Mouse (Mus musculus): ENCODE data around the gene Manba.

Manba gene

DNA sequence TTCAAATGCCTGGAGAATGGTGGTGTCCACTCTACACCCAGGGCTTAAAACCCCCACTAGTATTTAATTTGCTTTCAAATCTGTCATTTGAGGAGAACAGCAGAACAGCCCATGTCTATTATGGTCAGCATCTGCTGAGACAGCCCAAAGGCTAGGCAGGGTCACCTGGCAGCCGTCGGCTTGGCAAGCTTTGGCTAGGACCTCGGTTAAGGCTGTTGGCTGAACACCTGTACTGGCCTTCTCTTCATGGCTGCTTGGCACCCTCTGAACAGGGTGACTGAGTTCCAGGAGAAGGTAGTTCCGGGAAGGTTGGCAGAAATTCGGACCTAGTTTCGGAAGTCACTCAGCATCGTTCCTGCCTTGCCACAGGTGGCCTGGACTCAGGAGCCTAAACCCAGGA lies 96.8 kb downstream of the Manba start:
- DNase-seq (ENCODE audit: low spot score): no peak

GRCm38 (mm10) chr3:135585482-135585881 lies 100.1 kb downstream of the Manba start:
- no peak for DNase-seq (ENCODE audit: low spot score)

- DNase-seq (ENCODE audit: low spot score): no peak
Observed at GRCm38 (mm10) chr3:135586060-135586459, 100.6 kb downstream of the Manba start.

GRCm38 (mm10) chr3:135586471-135586880 lies 101.1 kb downstream of the Manba start:
- peak; percentile 82 for DNase-seq (ENCODE audit: low spot score)

DNA sequence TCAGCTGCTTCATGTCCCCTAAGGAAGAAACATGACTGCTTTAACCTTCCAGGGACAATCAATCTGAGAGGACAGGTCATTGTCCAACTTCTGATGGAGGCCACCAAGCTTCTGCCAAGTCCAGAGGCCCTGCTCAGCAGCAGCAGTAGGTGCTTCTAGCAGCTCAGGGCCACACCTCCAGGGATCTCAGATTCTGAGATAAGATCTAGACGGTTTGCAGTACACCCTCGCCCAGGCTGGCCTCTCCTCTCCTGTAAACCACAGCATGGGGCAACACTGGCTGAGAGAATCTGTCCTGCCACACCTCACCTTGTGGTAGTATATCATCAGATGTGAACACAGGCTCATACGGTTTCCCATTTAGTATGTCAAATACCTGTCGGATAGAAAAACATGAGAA lies 105.1 kb downstream of the Manba start:
- DNase-seq (ENCODE audit: low spot score): no peak

DNA sequence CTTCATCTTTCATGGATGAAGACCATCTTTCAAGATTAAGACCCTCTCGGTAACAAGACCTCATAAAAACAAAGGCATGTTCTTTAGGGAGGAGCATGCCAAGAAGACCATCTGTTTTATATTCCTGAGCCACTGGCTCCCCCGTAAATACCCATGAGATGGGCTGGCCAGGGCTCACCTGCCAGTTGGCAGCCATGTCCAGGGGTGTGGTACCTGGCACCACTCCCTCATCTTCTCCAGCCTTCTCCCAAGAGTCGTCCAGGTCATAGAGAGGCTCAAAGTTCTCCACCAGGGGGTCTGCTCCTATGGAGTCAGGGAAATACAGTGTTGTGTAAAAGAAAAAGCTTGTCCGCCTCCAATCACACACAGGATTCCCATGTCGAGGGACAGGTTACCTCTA lies 106.0 kb downstream of the Manba start:
- DNase-seq (ENCODE audit: low spot score): no peak

- DNase-seq (ENCODE audit: low spot score): no peak
Observed at GRCm38 (mm10) chr3:135592011-135592410, 106.6 kb downstream of the Manba start.

DNA sequence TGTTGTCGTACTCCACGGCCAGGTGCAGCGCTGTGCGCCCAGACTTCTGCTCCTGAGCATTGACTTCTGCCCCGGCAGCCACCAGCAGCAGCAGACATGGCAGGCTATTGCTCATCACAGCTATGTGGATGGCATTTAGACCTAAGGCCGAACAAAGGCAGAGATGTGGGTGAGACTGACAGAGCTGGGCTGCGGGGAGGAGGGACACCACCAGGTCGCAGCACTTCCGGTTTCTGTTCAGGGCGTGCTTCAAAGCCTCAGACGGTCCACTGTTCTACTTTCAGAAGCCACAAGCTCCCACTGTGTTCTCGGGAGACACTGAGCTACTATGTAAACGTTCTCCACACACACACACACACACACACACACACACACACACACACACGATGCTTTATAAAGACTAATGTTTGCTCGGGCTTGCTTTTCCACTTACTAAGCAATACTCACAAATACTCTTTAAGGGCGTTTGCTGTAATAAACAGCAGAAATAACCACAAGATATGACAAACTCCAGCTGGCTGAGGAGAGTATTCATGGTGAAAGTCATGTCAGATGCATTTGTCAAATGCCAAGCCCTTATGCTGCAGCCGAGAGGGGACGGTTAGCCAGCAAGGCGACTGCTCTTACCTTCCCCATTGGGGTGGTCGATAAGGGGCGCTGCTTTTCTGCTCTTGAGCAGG lies 109.0 kb downstream of the Manba start:
- DNase-seq (ENCODE audit: low spot score): no peak

- DNase-seq (ENCODE audit: low spot score): no peak
Observed at GRCm38 (mm10) chr3:135597014-135597413, 111.6 kb downstream of the Manba start.

DNA sequence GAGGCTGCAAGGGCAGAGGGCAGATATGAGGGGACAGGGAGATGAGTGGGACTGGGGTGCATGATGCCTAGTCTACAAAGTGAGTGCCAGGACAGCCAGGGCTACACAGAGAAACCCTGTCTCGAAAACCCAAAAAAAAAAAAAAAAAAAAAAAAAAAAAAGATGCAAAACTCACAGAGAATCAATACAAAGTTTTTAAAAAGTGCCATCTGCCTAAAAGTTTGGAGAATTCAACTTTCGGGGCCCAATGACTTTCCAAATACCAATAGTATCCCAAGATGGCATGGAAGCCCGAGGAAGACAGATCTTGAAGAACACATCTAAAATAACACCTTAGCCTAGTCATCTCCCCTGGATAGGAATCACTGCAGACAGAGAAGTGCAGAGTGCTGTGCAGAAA lies 112.9 kb downstream of the Manba start:
- DNase-seq (ENCODE audit: low spot score): no peak

GRCm38 (mm10) chr3:135602731-135603130 lies 117.3 kb downstream of the Manba start:
- no peak for DNase-seq (ENCODE audit: low spot score)

GRCm38 (mm10) chr3:135604626-135605417 lies 119.4 kb downstream of the Manba start:
- DNase-seq (ENCODE audit: low spot score): no peak

DNA sequence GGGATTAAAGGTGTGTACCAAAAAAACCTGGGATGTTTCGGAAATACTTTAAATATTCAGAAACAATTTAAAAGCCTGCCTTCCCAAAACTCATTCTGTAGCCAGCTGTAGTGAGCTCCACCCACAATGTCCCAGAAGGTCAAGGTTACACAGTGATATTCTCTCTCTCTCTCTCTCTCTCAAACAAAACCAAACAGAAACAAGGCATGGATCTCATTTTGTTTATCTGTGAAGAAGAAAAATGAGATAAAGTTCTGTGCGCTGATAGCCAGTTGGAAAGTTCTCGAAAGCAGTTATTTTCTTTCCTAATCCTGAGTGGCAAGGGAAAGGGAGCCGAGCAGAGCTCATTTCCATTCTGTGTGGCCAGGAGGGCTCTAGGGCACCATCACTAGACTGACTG lies 120.1 kb downstream of the Manba start:
- no peak for DNase-seq (ENCODE audit: low spot score)

DNA sequence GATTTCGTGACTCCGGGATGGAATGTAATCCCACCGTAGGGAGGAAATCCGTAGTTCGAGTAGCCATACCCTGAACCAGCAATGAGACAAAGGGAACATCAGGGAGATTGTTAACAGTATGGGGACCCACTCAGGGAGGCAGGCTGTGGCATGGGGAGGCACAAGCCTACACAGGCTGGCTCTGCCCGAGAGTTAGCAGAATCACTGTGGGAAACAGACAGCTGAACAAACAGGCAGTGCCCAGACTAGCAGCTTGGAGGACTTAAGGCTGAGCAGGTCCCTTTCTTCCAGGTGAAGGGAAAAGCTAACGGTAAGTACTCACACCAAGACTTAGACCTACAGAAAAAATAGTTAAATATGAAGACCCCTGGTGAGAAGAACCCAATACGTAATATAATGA lies 121.2 kb downstream of the Manba start:
- no peak for DNase-seq (ENCODE audit: low spot score)

GRCm38 (mm10) chr3:135607021-135607420 lies 121.6 kb downstream of the Manba start:
- no peak for DNase-seq (ENCODE audit: low spot score)

- no peak for DNase-seq (ENCODE audit: low spot score)
Observed at GRCm38 (mm10) chr3:135607660-135608473, 122.5 kb downstream of the Manba start.

DNA sequence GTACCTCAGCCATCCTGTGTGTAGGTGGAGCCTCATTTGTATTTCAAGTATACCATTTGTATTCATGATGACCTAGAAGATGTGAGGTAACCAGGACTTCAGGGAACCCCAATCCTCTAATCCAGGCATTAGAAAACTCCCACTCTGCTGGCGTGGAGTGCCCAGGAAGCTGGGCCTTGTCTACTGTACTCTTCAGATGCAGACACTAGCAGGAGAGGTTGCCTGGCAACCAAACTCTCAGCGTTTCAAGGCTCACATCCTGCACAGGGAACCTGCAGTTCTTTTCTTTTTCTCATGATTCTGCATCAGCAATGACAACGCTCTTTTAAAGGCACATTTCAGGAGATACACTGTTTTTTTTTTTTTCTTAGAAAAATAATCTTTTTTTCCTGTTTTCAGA lies 124.8 kb downstream of the Manba start:
- no peak for DNase-seq (ENCODE audit: low spot score)

DNA sequence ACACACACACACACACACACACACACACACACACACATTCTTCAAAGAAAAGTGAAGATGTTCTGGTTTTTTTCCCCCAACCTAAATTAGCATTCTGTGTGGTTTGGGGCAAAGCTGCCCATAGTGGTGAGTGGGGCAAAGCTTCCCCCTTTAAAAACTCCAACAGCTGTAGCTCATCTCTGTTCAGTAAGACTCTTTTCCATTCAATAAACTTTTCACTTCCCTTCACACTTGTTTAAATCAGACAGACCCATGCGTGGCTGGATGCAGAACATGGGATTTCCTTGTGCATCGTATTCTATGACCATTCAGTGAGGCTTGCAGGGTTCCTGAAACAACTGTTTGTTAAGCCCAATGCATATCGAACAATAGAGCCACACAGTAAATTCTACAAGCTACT lies 129.0 kb downstream of the Manba start:
- no peak for DNase-seq (ENCODE audit: low spot score)

DNA sequence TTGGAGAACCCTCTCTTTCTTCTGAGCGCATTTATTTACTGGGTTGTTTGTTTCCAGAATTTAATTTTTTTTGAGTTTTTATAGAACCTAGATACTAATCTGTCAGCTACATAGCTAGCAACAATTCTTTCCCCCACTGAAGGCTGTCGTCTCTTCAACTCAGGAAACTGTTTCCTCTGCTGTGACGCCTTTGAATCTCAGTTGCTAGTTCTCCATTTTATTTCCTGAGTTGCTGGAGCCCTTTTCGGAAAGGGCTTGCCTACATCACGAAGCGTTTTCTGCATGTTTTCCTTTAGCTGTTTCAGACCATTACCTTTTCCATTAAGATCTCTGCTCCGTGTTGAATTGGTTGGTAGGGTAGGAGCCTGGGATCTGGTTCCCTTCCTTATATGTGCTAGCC lies 131.3 kb downstream of the Manba start:
- DNase-seq (ENCODE audit: low spot score): no peak

Data from adipocyte (in vitro differentiated cells).